Mouse (Mus musculus): ENCODE measurements around the gene Mknk2. TPM values are rescaled to one million over a fixed set of nuclear protein-coding genes. Genes with fewer than 3 reads are reported as not detected.

Gene Mknk2
- polyA plus RNA-seq, 1 experiment from 2014 or later, result 124 TPM

DNA sequence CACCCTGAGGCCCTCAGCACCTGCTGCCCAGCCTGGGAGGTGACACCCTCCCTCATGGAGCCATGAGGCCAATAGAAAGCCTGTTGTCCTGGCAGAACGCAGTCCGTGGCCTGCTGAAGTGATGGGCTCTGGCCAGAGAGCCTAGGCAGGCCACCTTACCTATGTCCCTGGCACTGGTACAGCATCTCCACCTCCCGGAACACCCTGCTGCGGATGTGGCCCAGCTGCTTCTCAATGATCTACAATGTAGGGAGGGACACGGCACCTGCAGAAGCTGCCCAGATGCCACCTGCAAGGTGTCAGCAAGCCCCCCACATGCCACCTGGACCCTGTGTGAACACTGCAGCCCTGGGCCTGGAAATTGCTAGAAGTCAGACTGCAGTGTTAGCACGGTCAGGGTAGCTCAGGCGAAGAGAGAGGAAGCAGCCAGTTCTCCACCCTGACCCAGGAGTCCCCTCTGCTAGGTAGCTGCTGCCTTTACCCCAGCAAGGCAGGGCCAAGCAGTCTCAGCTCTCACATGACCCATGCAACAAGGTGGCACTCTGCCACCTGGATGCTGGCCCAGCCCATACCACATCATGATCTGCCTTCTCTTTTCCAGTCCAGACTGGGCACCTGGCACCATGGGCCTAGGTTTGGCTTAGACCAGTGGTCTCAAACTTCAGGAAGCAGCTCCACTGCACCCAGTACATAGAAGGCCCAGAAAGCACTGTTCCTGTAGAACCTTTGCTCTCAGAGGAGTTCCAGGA lies 8.0 kb downstream of the Mknk2 start:
- no peak for DNase-seq (ENCODE audit: low spot score)
- Histone ChIP-seq H3K4me3 (ENCODE audit: low read depth, low read length) (no peak overlapping the region), H3K27me3 (replicated peaks; ENCODE audit: control insufficient read depth, insufficient read depth, low read length) (no peaks in the 10 kb centered on the region), H3K4me2 (no peak overlapping the region), H3K4me1 (replicated peaks; ENCODE audit: control insufficient read depth, insufficient read depth, low read length) (peaks cover 41% of the 10 kb centered on the region), H3K27ac (ENCODE audit: low read depth, low read length) (no peak overlapping the region), H3K9ac (ENCODE audit: low read depth, low read length) (no peak overlapping the region), H3K9me3 (ENCODE audit: control insufficient read depth, low read length) (no peaks in the 10 kb centered on the region), H3K36me3 (ENCODE audit: control insufficient read depth, insufficient read depth, low read length) (peaks cover 52% of the 10 kb centered on the region)
- ATAC-seq (replicated peaks; ENCODE audit: low FRiP score), result no peak
- WGBS, result 93% methylated on average over 7 of the region's 7 CpGs

DNA sequence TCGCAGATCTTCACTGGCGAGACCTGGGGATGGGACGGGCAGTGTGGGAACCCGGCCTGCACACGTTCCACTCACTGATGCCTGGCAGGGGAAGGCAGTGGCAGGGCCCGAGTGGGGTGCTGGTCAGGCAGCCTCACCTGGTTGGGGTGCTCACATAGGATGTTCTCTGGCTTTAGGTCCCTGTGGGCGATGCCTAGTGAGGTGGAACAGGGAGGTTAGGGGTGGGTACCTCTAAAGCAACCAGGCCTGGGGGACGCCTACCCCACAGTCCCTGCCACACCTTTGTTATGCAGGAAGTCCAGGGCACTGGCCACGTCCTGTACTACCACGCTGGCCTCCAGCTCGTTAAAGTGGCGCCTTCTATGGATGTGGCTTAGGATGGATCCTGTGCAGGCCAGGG lies 8.9 kb downstream of the Mknk2 start:
- no peak for DNase-seq (ENCODE audit: low spot score)
- Histone ChIP-seq H3K27ac (ENCODE audit: low read depth, low read length) (no peak overlapping the region), H3K9ac (ENCODE audit: low read depth, low read length) (no peak overlapping the region), H3K27me3 (replicated peaks; ENCODE audit: control insufficient read depth, insufficient read depth, low read length) (no peaks in the 10 kb centered on the region), H3K4me1 (replicated peaks; ENCODE audit: control insufficient read depth, insufficient read depth, low read length) (peaks cover 41% of the 10 kb centered on the region), H3K36me3 (ENCODE audit: control insufficient read depth, insufficient read depth, low read length) (peaks cover 52% of the 10 kb centered on the region), H3K4me2 (no peak overlapping the region), H3K9me3 (ENCODE audit: control insufficient read depth, low read length) (no peaks in the 10 kb centered on the region), H3K4me3 (ENCODE audit: low read depth, low read length) (no peak overlapping the region)
- ATAC-seq (replicated peaks; ENCODE audit: low FRiP score), result no peak
- 88% methylated on average over 12 of the region's 12 CpGs for WGBS

DNA sequence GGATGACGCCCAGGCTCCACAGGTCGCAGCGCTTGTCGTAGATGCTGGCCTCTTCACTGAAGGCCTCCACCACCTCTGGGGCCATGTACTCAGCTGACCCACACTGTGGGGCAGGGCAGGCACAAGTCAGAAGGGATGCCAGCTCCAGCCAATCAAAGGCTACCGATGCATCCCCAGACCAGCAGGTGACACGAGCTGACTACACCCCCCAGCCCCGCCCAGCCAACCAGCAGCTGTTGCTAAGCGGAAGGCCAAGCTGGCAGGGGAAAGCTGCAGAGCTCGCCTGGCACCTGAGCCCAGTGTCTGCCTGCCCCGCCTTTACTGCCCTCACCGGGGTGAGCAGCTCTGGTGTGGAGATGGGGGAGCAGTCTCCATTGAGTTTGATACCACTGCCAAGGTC lies 9.3 kb downstream of the Mknk2 start:
- Histone ChIP-seq H3K9ac (ENCODE audit: low read depth, low read length) (no peak overlapping the region), H3K4me3 (ENCODE audit: low read depth, low read length) (no peak overlapping the region), H3K9me3 (ENCODE audit: control insufficient read depth, low read length) (no peaks in the 10 kb centered on the region), H3K27ac (ENCODE audit: low read depth, low read length) (no peak overlapping the region), H3K4me1 (replicated peaks; ENCODE audit: control insufficient read depth, insufficient read depth, low read length) (peaks cover 41% of the 10 kb centered on the region), H3K4me2 (no peak overlapping the region), H3K36me3 (ENCODE audit: control insufficient read depth, insufficient read depth, low read length) (peaks cover 52% of the 10 kb centered on the region), H3K27me3 (replicated peaks; ENCODE audit: control insufficient read depth, insufficient read depth, low read length) (no peaks in the 10 kb centered on the region)
- WGBS, result 89% methylated on average over 11 of the region's 11 CpGs
- ATAC-seq (replicated peaks; ENCODE audit: low FRiP score), result no peak
- DNase-seq (ENCODE audit: low spot score), result no peak

DNA sequence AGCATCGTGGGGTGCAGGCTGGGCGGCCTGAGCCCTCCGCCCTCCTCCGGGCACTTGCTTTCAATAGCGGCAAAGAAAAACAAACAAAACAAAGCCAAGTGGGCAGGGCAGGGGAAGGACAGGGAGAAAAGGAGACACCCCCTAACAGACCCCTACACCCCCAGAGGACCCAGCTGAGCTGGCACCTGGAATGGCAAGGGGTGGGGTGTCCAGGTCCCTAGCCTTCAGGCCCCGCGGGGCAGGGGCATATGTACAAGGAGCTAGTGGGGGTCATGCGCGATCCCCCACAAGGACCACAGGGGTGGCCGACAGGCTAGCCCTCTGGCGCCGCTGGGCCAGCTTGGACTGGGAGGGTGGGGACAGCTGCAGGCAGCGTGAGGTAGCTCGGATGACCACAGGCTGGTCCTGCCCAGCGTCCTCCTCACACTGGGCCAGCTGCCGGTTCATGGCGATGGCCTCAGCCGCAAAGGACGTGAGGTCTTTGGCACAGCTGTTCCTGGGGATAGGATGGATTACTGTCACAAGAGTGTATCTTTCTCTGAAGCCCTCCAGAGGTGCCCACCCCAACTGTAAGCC lies 11.0 kb downstream of the Mknk2 start:
- no peak for ATAC-seq (replicated peaks; ENCODE audit: low FRiP score)
- Histone ChIP-seq H3K4me1 (replicated peaks; ENCODE audit: control insufficient read depth, insufficient read depth, low read length) (peaks cover 34% of the 10 kb centered on the region), H3K36me3 (ENCODE audit: control insufficient read depth, insufficient read depth, low read length) (peaks cover 52% of the 10 kb centered on the region)

DNA sequence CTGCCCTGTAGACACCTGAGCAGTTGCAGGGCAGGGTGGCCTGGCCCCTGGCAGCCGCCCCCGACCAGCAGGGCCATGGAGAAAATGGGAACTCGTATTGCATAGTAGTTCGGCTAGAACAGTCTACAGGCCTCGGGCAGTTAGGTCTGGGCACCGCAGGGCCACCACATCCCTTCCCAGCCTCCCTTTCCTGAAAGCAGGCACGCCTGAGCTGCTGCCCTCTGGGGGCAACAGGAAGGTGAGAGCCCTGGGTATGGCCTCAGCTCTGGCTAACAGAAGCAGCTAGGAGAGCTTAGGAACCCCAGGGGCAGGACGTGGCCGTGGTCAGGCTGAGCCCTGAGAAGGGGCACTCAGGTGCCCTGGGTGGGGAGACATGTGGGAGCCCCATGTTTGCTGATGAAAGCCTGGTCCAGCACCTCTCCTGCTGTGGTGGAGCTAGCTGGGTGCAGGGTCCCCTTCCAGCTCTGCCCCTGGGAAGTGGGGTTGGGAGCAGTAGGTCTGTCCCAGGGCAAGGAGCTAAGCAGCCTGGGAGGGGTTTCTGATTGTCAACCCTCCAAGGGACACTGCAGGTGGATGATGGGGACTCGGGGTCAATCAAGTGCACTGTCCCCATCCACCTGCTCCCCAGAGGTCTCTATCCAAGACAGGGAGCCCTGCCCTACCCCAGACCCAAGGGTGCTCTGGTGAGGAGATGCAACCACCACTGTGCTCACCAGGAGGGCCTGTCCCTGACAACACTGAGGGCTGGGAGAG lies 11.8 kb downstream of the Mknk2 start:
- Histone ChIP-seq H3K4me1 (replicated peaks; ENCODE audit: control insufficient read depth, insufficient read depth, low read length) (peaks cover 34% of the 10 kb centered on the region), H3K4me2 (no peak overlapping the region), H3K36me3 (ENCODE audit: control insufficient read depth, insufficient read depth, low read length) (peaks cover 46% of the 10 kb centered on the region), H3K9me3 (ENCODE audit: control insufficient read depth, low read length) (no peaks in the 10 kb centered on the region), H3K9ac (ENCODE audit: low read depth, low read length) (peak overlapping the region; percentile 1; the same call in 1 of the 2 replicates), H3K27ac (ENCODE audit: low read depth, low read length) (no peak overlapping the region), H3K4me3 (ENCODE audit: low read depth, low read length) (no peak overlapping the region), H3K27me3 (replicated peaks; ENCODE audit: control insufficient read depth, insufficient read depth, low read length) (no peaks in the 10 kb centered on the region)
- WGBS, result 77% methylated on average over 10 of the region's 10 CpGs
- ATAC-seq (replicated peaks; ENCODE audit: low FRiP score) (no peak), DNase-seq (ENCODE audit: low spot score) (no peak)

More for the DNA sequence above, 11.0 kb downstream of the Mknk2 start:
- no peak overlapping the region for H3K27ac ChIP-seq (ENCODE audit: low read depth, low read length)
- no peaks in the 10 kb centered on the region for H3K9me3 ChIP-seq (ENCODE audit: control insufficient read depth, low read length)
- WGBS, result 88% methylated on average over 19 of the region's 19 CpGs
- DNase-seq (ENCODE audit: low spot score), result no peak
- no peak overlapping the region for H3K4me2 ChIP-seq
- no peak overlapping the region for H3K9ac ChIP-seq (ENCODE audit: low read depth, low read length)
- no peak overlapping the region for H3K4me3 ChIP-seq (ENCODE audit: low read depth, low read length)
- no peaks in the 10 kb centered on the region for H3K27me3 ChIP-seq (replicated peaks; ENCODE audit: control insufficient read depth, insufficient read depth, low read length)

DNA sequence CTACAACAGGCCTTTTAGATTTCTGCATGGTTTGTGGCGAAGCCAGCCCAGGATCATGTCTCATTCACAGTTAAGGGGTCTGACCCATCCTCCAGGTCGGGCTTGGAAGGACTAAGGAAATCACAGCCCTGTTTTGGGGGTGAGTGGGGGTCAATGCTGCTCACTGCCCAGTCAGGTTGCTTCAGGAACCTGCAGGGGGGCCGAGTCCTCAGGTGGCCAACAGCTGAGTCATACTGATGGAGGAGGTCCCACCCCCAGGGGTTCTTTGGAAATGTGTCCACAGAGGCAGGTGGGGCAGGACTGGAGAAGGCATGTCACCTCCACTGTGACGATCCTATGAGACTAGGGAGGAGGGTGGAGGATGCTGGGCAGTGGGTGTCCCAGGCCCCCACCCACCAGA lies 12.5 kb downstream of the Mknk2 start:
- Histone ChIP-seq H3K9ac (ENCODE audit: low read depth, low read length) (0 out of 2 replicates have a peak overlapping the region, but pooled peaks have one; percentile 3), H3K9me3 (ENCODE audit: control insufficient read depth, low read length) (no peaks in the 10 kb centered on the region), H3K36me3 (ENCODE audit: control insufficient read depth, insufficient read depth, low read length) (peaks cover 42% of the 10 kb centered on the region), H3K27me3 (replicated peaks; ENCODE audit: control insufficient read depth, insufficient read depth, low read length) (no peaks in the 10 kb centered on the region), H3K27ac (ENCODE audit: low read depth, low read length) (no peak overlapping the region), H3K4me1 (replicated peaks; ENCODE audit: control insufficient read depth, insufficient read depth, low read length) (peaks cover 34% of the 10 kb centered on the region), H3K4me2 (peak overlapping the region; percentile 50), H3K4me3 (ENCODE audit: low read depth, low read length) (no peak overlapping the region)
- 64% methylated on average over 4 of the region's 4 CpGs for WGBS
- no peak for ATAC-seq (replicated peaks; ENCODE audit: low FRiP score)
- no peak for DNase-seq (ENCODE audit: low spot score)

DNA sequence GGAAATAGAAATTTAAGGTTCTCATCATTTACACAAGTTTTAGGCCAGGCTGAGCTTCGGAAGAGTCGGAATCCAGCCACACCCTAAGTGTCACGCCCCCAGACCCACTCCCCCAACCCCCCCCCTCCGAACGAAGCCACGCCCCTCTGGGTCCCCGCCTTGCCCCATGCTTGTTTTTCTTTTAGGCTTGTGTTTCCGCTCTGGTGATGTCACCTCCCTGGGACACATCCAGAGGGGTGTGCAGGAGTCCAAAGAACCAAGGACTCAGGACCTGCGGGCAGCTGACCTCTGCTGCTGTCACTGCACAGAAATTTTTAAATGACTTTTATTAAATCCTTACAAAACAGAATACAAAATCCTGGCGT lies 12.9 kb downstream of the Mknk2 start:
- peak overlapping the region; percentile 72; the same call in 1 of the 2 replicates for H3K27ac ChIP-seq (ENCODE audit: low read depth, low read length)
- H3K27me3 ChIP-seq (replicated peaks; ENCODE audit: control insufficient read depth, insufficient read depth, low read length), result no peaks in the 10 kb centered on the region
- WGBS, result 11% methylated on average over 10 of the region's 10 CpGs
- H3K9me3 ChIP-seq (ENCODE audit: control insufficient read depth, low read length), result no peaks in the 10 kb centered on the region
- ATAC-seq (replicated peaks; ENCODE audit: low FRiP score) (peak; percentile 21; the same call in 1 of the 2 replicates), DNase-seq (ENCODE audit: low spot score) (no peak)
- H3K9ac ChIP-seq (ENCODE audit: low read depth, low read length), result peak overlapping the region; percentile 48
- peaks cover 34% of the 10 kb centered on the region for H3K4me1 ChIP-seq (replicated peaks; ENCODE audit: control insufficient read depth, insufficient read depth, low read length)
- peak overlapping the region; percentile 50 for H3K4me2 ChIP-seq
- H3K36me3 ChIP-seq (ENCODE audit: control insufficient read depth, insufficient read depth, low read length), result peaks cover 41% of the 10 kb centered on the region
- H3K4me3 ChIP-seq (ENCODE audit: low read depth, low read length), result peak overlapping the region; percentile 12; the same call in 1 of the 2 replicates

DNA sequence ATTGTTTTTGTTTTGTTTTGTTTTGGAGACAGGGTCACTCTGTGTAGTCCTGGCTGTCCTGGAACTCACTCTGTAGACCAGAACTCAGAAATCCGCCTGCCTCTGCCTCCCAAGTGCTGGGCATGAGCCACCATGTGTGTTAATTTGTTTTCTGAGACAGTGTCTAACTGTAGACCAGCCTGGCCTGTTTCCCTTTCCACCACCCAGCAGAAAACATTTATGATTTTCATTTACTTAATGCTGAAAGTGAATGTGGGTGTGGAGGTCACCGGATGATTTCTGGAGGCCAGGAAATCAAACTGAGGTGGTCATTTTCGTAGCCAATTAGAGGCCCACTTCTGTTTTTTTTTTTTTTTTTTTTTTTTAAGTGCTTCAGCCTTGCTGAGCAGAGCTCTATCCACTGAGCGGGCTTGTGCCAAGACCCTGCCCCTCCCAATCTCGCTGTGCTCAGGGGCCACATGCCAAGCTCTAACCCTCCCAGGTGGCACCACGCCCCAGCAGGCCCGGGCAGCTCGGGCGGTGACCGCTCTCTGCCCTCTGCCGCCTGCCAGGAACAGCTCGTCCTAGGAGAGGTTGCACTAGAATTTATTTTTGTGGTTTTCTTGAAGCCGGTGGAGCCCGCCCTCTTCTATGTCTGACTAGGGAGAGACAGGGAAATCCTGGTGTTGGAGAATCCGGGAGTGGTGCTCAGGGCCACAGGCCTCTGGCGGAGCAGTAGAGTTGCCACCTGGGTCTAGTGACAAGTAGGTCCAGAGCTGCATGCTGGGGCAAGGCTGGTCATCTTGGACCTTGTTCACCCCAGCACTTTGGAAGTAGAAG lies 13.5 kb downstream of the Mknk2 start:
- peak overlapping the region; percentile 50 for H3K4me2 ChIP-seq
- ATAC-seq (replicated peaks; ENCODE audit: low FRiP score), result peak; percentile 40
- H3K9ac ChIP-seq (ENCODE audit: low read depth, low read length), result peak overlapping the region; percentile 48
- H3K36me3 ChIP-seq (ENCODE audit: control insufficient read depth, insufficient read depth, low read length), result peaks cover 35% of the 10 kb centered on the region
- WGBS, result 26% methylated on average over 16 of the region's 16 CpGs
- peak overlapping the region; percentile 72 for H3K27ac ChIP-seq (ENCODE audit: low read depth, low read length)
- no peaks in the 10 kb centered on the region for H3K27me3 ChIP-seq (replicated peaks; ENCODE audit: control insufficient read depth, insufficient read depth, low read length)
- peaks cover 34% of the 10 kb centered on the region for H3K4me1 ChIP-seq (replicated peaks; ENCODE audit: control insufficient read depth, insufficient read depth, low read length)
- no peaks in the 10 kb centered on the region for H3K9me3 ChIP-seq (ENCODE audit: control insufficient read depth, low read length)
- peak overlapping the region; percentile 12; the same call in 1 of the 2 replicates for H3K4me3 ChIP-seq (ENCODE audit: low read depth, low read length)
- DNase-seq (ENCODE audit: low spot score), result no peak
